Mouse (Mus musculus) cerebellum, adult 9-11 months (tissue): ENCODE measurements around the gene Psmd5.
A peak's percentile ranks its signal among the peaks of the same experiment; 100 is the strongest.
"Not testable (repeated sequence)": the region's sequence is repeated elsewhere in the genome, so short reads cannot be mapped to it uniquely, and the experiment has no call there.

Experiments used
- DNase-seq: peaks from one replicate; pipeline ENCODE4 v3.0.0; 2022

The Psmd5 gene

GRCm38 (mm10) chr2:34825827-34826459 lies 48.8 kb downstream of the Psmd5 start, which contains the start of gene Fbxw2:
Gene Fbxw2, minus strand, starts transcription at chr2:34826311.
- peak; percentile 93 for DNase-seq

DNA sequence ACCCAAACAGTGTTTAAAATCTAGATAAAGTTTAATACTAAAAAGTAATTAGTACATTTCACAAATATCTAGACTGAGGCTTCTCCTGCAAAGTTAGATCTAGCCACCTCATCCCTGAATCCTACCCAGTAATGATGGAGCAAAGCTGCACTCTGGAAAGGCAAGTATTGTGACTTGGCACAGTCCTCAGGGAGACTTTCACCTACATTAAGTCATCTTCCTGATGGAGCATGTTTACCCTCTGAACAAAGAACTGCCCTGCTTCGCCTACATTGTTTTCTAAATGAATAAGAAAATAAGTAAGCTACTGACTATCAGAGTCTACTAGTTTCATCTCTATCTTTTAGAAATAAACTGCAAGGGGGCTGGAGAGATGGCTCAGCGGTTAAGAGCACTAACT lies 56.3 kb downstream of the Psmd5 start:
- DNase-seq = no peak

DNA sequence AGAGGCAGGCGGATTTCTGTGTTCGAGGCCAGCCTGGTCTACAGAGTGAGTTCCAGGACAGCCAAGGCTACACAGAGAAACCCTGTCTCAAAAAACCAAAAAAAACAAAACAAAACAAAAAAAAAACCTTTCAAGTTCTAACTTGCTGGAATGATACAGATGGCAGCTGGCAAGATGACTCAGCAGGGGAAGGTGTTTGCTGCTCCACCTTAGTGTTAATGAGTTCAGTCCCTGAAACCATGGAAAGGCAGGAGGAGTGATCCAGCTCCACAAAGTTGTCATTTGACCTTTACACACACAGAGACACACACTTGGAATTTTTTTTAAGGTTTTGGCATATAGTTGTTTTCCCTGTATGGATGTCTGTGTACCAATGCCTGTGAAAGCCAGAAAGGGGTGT lies 58.9 kb downstream of the Psmd5 start:
- not testable (repeated sequence) for DNase-seq

GRCm38 (mm10) chr2:34812706-34813105 lies 62.1 kb downstream of the Psmd5 start:
- no peak for DNase-seq

- DNase-seq = no peak
These were observed 64.0 kb downstream of the Psmd5 start for GRCm38 (mm10) chr2:34810775-34811174.

DNA sequence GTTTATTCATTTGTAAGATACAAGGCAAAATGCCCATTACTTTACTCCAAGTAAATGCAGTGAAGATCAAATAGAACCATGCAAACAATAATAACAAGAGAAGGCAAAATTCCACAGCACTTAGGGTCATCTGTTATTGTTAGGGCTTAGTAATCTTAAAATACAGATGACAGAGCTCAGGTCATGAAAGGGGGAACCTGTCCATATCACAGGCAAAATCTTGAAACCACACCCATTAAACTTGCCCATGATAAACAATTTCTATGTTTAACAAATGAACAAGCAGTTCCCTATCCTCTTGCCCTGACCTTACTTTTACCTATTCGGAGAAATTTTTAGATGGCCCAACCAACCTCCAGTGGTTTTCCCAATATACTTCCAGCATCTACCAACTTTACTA lies 65.2 kb downstream of the Psmd5 start:
- no peak for DNase-seq

- DNase-seq = no peak
These were observed 66.7 kb downstream of the Psmd5 start for GRCm38 (mm10) chr2:34808057-34808456.

DNA sequence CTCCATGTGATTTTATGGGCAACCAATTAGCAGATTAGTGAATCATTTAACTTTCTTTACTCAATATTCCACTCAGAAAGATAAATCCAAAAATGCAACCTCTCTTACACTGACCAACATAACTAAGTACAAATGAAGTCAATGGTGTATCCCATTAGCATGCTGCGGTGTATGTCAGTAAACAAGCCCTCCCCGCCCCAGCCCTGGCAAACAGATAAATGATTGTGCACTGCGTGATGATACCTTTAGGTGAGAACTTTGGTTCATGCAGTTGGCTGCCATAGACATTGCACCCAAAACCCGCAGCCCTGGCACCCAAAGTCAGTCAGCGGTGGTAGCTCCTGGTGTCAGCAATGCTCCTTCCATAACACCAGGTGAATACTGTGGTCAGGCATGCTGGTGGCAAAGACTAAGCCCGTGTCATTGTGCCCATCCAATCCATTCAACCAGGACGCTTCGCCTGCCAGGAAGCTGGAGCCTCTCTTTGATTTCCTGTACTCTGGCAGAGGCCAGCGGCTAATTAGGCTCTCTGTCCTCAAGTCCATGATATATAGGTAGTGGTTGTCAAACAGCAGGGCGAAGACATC lies 69.3 kb downstream of the Psmd5 start:
- DNase-seq = no peak

DNA sequence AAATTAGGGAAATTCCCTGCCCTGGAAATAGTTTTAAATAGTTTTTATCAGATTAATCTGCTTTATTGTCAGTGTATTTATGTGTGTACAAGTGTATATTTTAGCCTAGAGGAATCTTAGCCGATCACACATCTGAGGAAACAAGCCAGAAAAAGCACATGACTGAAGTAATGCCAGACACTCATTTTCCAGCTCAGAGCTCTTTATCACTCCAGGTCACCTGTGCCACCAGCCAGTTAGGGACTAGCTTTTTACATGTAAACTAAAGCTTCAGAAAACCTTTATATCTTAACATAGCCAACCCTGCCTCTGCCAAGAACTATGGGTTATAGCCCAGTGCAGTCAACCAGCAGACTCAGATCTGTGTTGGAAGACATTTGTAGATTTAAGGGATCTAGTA lies 70.0 kb downstream of the Psmd5 start:
- no peak for DNase-seq

GRCm38 (mm10) chr2:34804172-34804571 lies 70.6 kb downstream of the Psmd5 start:
- DNase-seq = no peak

- peak; percentile 48 for DNase-seq
These were observed 71.0 kb downstream of the Psmd5 start for GRCm38 (mm10) chr2:34803746-34804145.

GRCm38 (mm10) chr2:34802565-34803245 lies 72.1 kb downstream of the Psmd5 start:
- DNase-seq = not testable (repeated sequence)

GRCm38 (mm10) chr2:34801516-34802482 lies 73.0 kb downstream of the Psmd5 start:
- DNase-seq = peak; percentile 98

GRCm38 (mm10) chr2:34800371-34800770 lies 74.4 kb downstream of the Psmd5 start:
- no peak for DNase-seq
